Mouse (Mus musculus): ENCODE results near the gene Lzts2. TPM values are rescaled to one million over a fixed set of nuclear protein-coding genes. Genes with fewer than 3 reads are reported as not detected.

Gene Lzts2
- polyA plus RNA-seq, 1 experiment = 11.2 TPM

DNA sequence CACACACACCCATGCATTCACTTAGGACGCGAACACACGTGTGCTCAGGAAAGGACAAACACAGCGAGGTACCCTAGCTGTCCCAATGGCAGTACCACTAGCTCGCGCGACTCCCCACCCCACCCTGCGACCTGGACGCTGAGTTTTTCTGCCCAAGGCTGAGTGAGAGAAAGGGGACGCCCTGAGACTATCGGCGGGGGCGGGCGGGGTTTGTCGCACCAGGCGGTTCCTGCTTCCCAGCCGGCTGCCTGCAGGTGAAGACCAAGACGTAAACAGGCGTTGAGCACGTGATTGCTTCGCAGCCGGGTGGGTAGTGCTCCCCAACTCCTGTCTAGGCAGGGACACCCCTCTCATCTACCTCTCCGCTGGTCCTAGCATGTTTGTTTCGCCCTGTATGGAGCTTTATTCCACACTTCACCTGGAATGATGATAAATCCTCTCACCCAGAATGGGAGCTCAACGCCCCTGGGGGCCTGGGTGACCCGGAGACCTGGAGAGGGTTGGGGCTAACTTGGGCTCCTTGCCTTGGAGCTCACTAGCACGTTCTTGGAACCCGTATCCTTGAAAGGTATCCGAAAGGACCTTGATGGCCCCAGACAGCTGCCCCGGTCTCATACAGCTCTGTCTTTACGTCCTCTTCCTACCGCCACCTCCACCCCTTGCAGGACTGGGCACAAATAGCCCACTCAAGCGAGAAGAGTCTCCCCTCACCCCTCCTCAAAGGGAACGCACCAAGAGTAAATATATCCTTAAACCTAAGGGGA is 1.5 kb downstream of the Lzts2 start:
- peaks cover 2% of the 10 kb centered on the region for H3K4me1 ChIP-seq (ENCODE audit: control insufficient read depth, insufficient read depth, low read length)
- TF ChIP-seq CTCF (IDR thresholded peaks at IDR 0.05; ENCODE audit: control insufficient read depth, insufficient read depth, low read length) = no peak
- no peak for TF ChIP-seq POLR2A (IDR thresholded peaks at IDR 0.05; ENCODE audit: borderline replicate concordance, control insufficient read depth, low read depth, low read length)
- peak overlapping the region; percentile 61 for H3K4me3 ChIP-seq (replicated peaks; ENCODE audit: control insufficient read depth, low read depth, low read length)
- under 1% methylated on average over 34 of the region's 34 CpGs for WGBS
- peak overlapping the region; percentile 2 for H3K27ac ChIP-seq (ENCODE audit: control insufficient read depth, insufficient read depth, low read depth, low read length, poor library complexity)

GRCm38 (mm10) chr19:45016341-45017215 is 2.4 kb downstream of the Lzts2 start:
- no peak overlapping the region for H3K27ac ChIP-seq (ENCODE audit: control insufficient read depth, insufficient read depth, low read depth, low read length, poor library complexity)
- under 1% methylated on average over 17 of the region's 18 CpGs for WGBS
- H3K4me3 ChIP-seq (replicated peaks; ENCODE audit: control insufficient read depth, low read depth, low read length) = peak overlapping the region; percentile 12
- no peak for TF ChIP-seq POLR2A (IDR thresholded peaks at IDR 0.05; ENCODE audit: borderline replicate concordance, control insufficient read depth, low read depth, low read length)
- TF ChIP-seq CTCF (IDR thresholded peaks at IDR 0.05; ENCODE audit: control insufficient read depth, insufficient read depth, low read length) = no peak
- peaks cover 2% of the 10 kb centered on the region for H3K4me1 ChIP-seq (ENCODE audit: control insufficient read depth, insufficient read depth, low read length)

DNA sequence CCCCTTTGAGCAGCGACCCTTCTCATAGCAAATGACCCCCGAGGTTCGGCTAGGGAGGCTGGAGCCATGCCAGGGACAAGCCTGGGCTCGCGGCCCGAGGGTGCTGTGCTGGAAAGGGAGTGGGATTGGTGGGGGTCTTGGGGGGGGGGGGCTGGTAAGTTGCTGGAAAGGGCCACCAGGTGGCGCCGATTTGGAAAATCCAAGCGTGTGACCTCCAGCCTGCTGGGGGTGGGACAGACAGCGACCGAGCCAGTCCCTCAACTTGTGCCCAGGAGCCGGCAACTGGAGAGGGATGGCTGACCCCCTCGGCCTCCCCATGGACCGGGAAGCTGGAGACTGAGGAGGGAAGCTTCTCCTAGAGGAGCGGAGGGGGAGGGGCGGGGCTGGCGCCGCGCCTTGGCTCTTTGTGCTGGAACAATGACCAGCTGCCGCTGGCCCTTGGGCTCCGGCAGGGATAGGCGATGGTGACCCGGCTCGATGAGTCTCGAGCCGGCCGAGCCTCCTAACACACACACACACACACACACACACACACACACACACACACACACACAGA is 3.1 kb downstream of the Lzts2 start:
- Histone ChIP-seq H3K4me1 (ENCODE audit: control insufficient read depth, insufficient read depth, low read length) (peaks cover 2% of the 10 kb centered on the region), H3K27ac (ENCODE audit: control insufficient read depth, insufficient read depth, low read depth, low read length, poor library complexity) (peak overlapping the region; percentile 38; the same call in 1 of the 2 replicates), H3K4me3 (replicated peaks; ENCODE audit: control insufficient read depth, low read depth, low read length) (peak overlapping the region; percentile 45)
- WGBS = 0% methylated on average over 27 of the region's 27 CpGs
- TF ChIP-seq CTCF (IDR thresholded peaks at IDR 0.05; ENCODE audit: control insufficient read depth, insufficient read depth, low read length) = 0 out of 2 replicates have a peak, but pooled peaks have one; percentile 8
- no peak for TF ChIP-seq POLR2A (IDR thresholded peaks at IDR 0.05; ENCODE audit: borderline replicate concordance, control insufficient read depth, low read depth, low read length)

GRCm38 (mm10) chr19:45017909-45018308 is 3.7 kb downstream of the Lzts2 start:
- Histone ChIP-seq H3K4me3 (replicated peaks; ENCODE audit: control insufficient read depth, low read depth, low read length) (peak overlapping the region; percentile 47), H3K27ac (ENCODE audit: control insufficient read depth, insufficient read depth, low read depth, low read length, poor library complexity) (no peak overlapping the region; the same call in 1 of the 2 replicates), H3K4me1 (ENCODE audit: control insufficient read depth, insufficient read depth, low read length) (peaks cover 2% of the 10 kb centered on the region)
- TF ChIP-seq CTCF (IDR thresholded peaks at IDR 0.05; ENCODE audit: control insufficient read depth, insufficient read depth, low read length) (no peak), POLR2A (IDR thresholded peaks at IDR 0.05; ENCODE audit: borderline replicate concordance, control insufficient read depth, low read depth, low read length) (no peak)
- 2% methylated on average over 48 of the region's 48 CpGs for WGBS

DNA sequence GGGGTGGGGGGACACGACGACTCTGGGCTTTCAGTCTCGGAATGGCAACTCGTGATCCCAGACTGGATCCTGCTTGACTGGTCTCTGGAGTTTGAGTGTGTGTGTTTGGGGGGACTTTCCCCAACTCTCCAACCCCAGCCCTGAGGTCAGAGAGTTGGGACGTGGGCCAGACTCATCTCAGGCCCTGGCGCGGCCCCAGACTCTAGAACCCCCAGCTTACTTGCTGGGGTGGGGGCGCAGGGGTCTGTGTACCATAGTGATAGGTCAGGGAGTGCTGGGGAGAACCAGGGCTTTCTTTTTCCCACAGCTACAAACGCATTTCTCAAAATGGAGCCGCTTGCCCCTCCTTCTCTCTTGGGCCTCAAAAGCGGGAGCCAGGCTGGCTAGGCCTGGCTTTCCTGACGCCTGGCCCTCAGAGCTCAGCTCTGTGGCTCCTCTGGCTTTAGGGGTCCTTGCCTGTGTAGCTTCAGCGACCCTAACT is 4.2 kb downstream of the Lzts2 start:
- TF ChIP-seq POLR2A (IDR thresholded peaks at IDR 0.05; ENCODE audit: borderline replicate concordance, control insufficient read depth, low read depth, low read length) = no peak
- TF ChIP-seq CTCF (IDR thresholded peaks at IDR 0.05; ENCODE audit: control insufficient read depth, insufficient read depth, low read length) = no peak
- Histone ChIP-seq H3K4me1 (ENCODE audit: control insufficient read depth, insufficient read depth, low read length) (peaks cover 2% of the 10 kb centered on the region), H3K27ac (ENCODE audit: control insufficient read depth, insufficient read depth, low read depth, low read length, poor library complexity) (peak overlapping the region; percentile 41; the same call in 1 of the 2 replicates), H3K4me3 (replicated peaks; ENCODE audit: control insufficient read depth, low read depth, low read length) (peak overlapping the region; percentile 47)
- 10% methylated on average over 12 of the region's 13 CpGs for WGBS

DNA sequence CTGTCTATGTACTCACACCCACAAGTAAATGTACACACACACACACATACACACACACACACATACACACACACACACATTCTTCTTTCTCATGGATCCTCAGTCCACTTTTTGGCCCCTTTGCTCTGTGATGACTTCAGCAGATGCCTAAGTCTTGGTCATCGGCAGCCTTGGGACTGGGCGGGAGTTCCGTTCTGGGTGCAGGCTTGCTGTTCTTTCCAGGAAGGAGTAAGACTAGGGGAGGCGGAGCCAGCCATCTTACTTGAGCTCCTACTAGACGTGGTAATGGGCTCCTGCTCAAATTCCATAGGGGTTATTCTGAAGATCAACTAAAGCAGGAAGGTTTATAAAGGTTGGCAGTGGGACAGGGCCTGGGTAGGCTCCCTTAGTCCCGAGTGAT is 6.1 kb downstream of the Lzts2 start:
- 65% methylated on average over 6 of the region's 6 CpGs for WGBS
- TF ChIP-seq CTCF (IDR thresholded peaks at IDR 0.05; ENCODE audit: control insufficient read depth, insufficient read depth, low read length) (no peak), POLR2A (IDR thresholded peaks at IDR 0.05; ENCODE audit: borderline replicate concordance, control insufficient read depth, low read depth, low read length) (no peak)
- Histone ChIP-seq H3K4me1 (ENCODE audit: control insufficient read depth, insufficient read depth, low read length) (peaks cover 2% of the 10 kb centered on the region), H3K4me3 (replicated peaks; ENCODE audit: control insufficient read depth, low read depth, low read length) (no peak overlapping the region), H3K27ac (ENCODE audit: control insufficient read depth, insufficient read depth, low read depth, low read length, poor library complexity) (no peak overlapping the region)

DNA sequence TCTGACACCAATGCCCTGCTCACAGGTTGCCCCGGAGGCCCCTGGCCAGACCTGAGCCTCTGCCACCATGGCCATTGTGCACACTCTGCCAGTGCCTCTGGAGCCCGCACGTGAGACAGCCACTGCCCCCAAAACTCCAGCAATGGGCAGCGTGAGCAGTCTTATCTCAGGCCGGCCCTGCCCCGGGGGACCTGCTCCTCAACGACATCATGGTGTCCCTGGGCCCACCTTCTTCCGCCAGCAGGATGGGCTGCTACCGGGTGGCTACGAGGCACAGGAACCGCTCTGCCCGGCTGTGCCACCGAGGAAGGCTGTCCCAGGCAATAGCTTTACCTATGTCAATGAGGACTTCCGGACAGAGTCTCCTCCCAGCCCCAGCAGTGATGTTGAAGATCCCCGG is 7.1 kb downstream of the Lzts2 start:
- WGBS = 91% methylated on average over 15 of the region's 15 CpGs
- Histone ChIP-seq H3K27ac (ENCODE audit: control insufficient read depth, insufficient read depth, low read depth, low read length, poor library complexity) (no peak overlapping the region), H3K4me3 (replicated peaks; ENCODE audit: control insufficient read depth, low read depth, low read length) (no peak overlapping the region), H3K4me1 (ENCODE audit: control insufficient read depth, insufficient read depth, low read length) (peaks cover 2% of the 10 kb centered on the region)
- TF ChIP-seq POLR2A (IDR thresholded peaks at IDR 0.05; ENCODE audit: borderline replicate concordance, control insufficient read depth, low read depth, low read length) (no peak), CTCF (IDR thresholded peaks at IDR 0.05; ENCODE audit: control insufficient read depth, insufficient read depth, low read length) (no peak)

GRCm38 (mm10) chr19:45023993-45024392 is 9.8 kb downstream of the Lzts2 start:
- H3K4me3 ChIP-seq (replicated peaks; ENCODE audit: control insufficient read depth, low read depth, low read length) = no peak overlapping the region
- TF ChIP-seq CTCF (IDR thresholded peaks at IDR 0.05; ENCODE audit: control insufficient read depth, insufficient read depth, low read length) (no peak), POLR2A (IDR thresholded peaks at IDR 0.05; ENCODE audit: borderline replicate concordance, control insufficient read depth, low read depth, low read length) (no peak)
- H3K4me1 ChIP-seq (ENCODE audit: control insufficient read depth, insufficient read depth, low read length) = no peaks in the 10 kb centered on the region
- no peak overlapping the region for H3K27ac ChIP-seq (ENCODE audit: control insufficient read depth, insufficient read depth, low read depth, low read length, poor library complexity)
- WGBS = 83% methylated on average over 11 of the region's 11 CpGs
